Mouse (Mus musculus): Measurements from ENCODE around the gene Trim9.

- TF ChIP-seq TAL1 (IDR thresholded peaks at IDR 0.05; ENCODE audit: low read length) (no peak), GATA1 (IDR thresholded peaks at IDR 0.05; ENCODE audit: low read length) (no peak)
These were observed 1.8 kb downstream of the Trim9 start for GRCm38 (mm10) chr12:70345531-70346138.
